Mouse (Mus musculus) heart, postnatal 0 days (tissue): ENCODE measurements at regions not wholly inside any gene's neighbourhood (a gene's known extent, or its start where the extent isn't known, plus 50 kb on each side); places are given as distances from the start of the nearest gene placed in this dataset.

ENCODE experiments used
- ATAC-seq: fragments of 200-750 bp; cut with Nextera tagmentation; 2 replicates; pipeline ENCODE4 v1.8.0; 2017; ENCODE audit warnings: low read depth, moderate number of reproducible peaks, moderate library complexity; ENCODE audit not compliant: insufficient read depth
- DNase-seq: peaks from one replicate; pipeline ENCODE4 v3.0.0-alpha.2; 2016; ENCODE audit warnings: low spot score
- H3K27ac ChIP-seq: fragments of 300-500 bp; sonication (generic); 2 replicates; pipeline ENCODE4 v1.5.1; 2014; ENCODE audit warnings: low read depth, mild to moderate bottlenecking
- H3K27me3 ChIP-seq: fragments of 300-500 bp; sonication (generic); 2 replicates; pipeline ENCODE4 v1.6.1; 2014; ENCODE audit warnings: low read length, mixed read lengths; ENCODE audit not compliant: control insufficient read depth, insufficient read depth
- H3K36me3 ChIP-seq: fragments of 300-500 bp; sonication (generic); replicated peaks from 2 replicates; pipeline ENCODE4 v1.6.1; 2014; ENCODE audit warnings: low read length, mixed read lengths; ENCODE audit not compliant: control insufficient read depth, insufficient read depth
- H3K4me1 ChIP-seq: fragments of 300-500 bp; sonication (generic); 2 replicates; pipeline ENCODE4 v1.6.1; 2014; ENCODE audit warnings: antibody characterized with exemption; ENCODE audit not compliant: control insufficient read depth, insufficient read depth
- H3K4me2 ChIP-seq: fragments of 300-500 bp; sonication (generic); 2 replicates; pipeline ENCODE4 v1.6.1; 2014; ENCODE audit warnings: low read depth, mild to moderate bottlenecking, low read length, moderate library complexity
- H3K4me3 ChIP-seq: fragments of 300-500 bp; sonication (generic); 2 replicates; pipeline ENCODE4 v1.5.1; 2014; ENCODE audit warnings: low read depth, low read length
- H3K9ac ChIP-seq: fragments of 300-500 bp; sonication (generic); replicated peaks from 2 replicates; pipeline ENCODE4 v1.6.1; 2014; ENCODE audit warnings: low read depth, low read length, mixed read lengths
- H3K9me3 ChIP-seq: fragments of 300-500 bp; sonication (generic); replicated peaks from 2 replicates; pipeline ENCODE4 v1.6.1; 2016; ENCODE audit warnings: low read length; ENCODE audit not compliant: control insufficient read depth
- CTCF ChIP-seq: IDR thresholded peaks from 2 replicates; pipeline ENCODE4 v1.5.1; 2016; ENCODE audit warnings: antibody characterized with exemption, control low read depth, low read depth
- EP300 ChIP-seq: IDR thresholded peaks from 2 replicates; pipeline ENCODE4 v1.6.1; 2016; ENCODE audit warnings: antibody characterized with exemption, low read depth
- WGBS: fragments of 180-500 bp; shearing (Covaris S2); extraction: QIAGEN DNeasy Blood & Tissue Kit; methylation state at CpG from one replicate; pipeline ENCODE4 v1.1.7; 2014; 5-methylcytosine and 5-hydroxymethylcytosine counted together

- Histone ChIP-seq H3K36me3 (no peaks in the 10 kb centered on the region), H3K27me3 (no peaks in the 10 kb centered on the region), H3K9me3 (no peaks in the 10 kb centered on the region), H3K4me3 (no peak overlapping the region), H3K4me1 (0 out of 2 replicates have a peak, but pooled peaks cover 2% of the 10 kb centered on the region), H3K4me2 (no peak overlapping the region), H3K9ac (no peak overlapping the region), H3K27ac (no peak overlapping the region)
- DNase-seq (no peak), ATAC-seq (no peak)
- 49% methylated on average over 5 of the region's 5 CpGs for WGBS
- TF ChIP-seq CTCF (peak; percentile 9; the same call in 1 of the 2 replicates), EP300 (no peak)
Observed at GRCm38 (mm10) chr9:116330796-116331195, 155.6 kb upstream of the Tgfbr2 start.

DNA sequence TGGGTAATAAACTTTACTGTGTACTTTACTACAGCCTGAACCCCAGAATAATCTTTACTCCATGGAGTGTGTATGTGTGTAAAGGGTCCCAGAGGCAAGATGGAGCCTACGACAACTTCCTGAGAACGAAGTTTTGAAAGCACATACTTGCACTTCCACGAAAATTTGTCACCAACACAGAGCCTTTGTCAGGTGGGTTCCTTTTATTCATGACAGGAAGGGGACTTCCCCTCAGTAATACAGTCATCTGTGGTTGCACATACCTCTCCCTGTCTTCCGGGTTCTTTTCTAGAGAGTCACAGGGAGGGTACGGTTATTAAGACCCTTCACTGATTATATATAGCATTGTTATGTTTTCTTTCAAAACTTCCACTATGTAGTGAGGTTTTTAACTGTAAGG is 154.0 kb upstream of the Tgfbr2 start:
- Histone ChIP-seq H3K27ac (0 out of 2 replicates have a peak overlapping the region, but pooled peaks have one; percentile 27), H3K36me3 (no peaks in the 10 kb centered on the region), H3K4me3 (no peak overlapping the region), H3K9me3 (no peaks in the 10 kb centered on the region), H3K9ac (no peak overlapping the region), H3K4me1 (peaks cover 16% of the 10 kb centered on the region), H3K27me3 (no peaks in the 10 kb centered on the region), H3K4me2 (no peak overlapping the region)
- ATAC-seq = no peak
- TF ChIP-seq CTCF (no peak), EP300 (no peak)
- no peak for DNase-seq
- WGBS = 63% methylated on average over 5 of the region's 5 CpGs

- TF ChIP-seq EP300 = no peak
- TF ChIP-seq CTCF = no peak
- 28% methylated on average over 3 of the region's 3 CpGs for WGBS
- Histone ChIP-seq H3K4me1 (peaks cover 23% of the 10 kb centered on the region), H3K4me3 (no peak overlapping the region), H3K36me3 (no peaks in the 10 kb centered on the region), H3K4me2 (no peak overlapping the region), H3K9me3 (no peaks in the 10 kb centered on the region), H3K9ac (no peak overlapping the region), H3K27ac (peak overlapping the region; percentile 47), H3K27me3 (no peaks in the 10 kb centered on the region)
- no peak for ATAC-seq
- no peak for DNase-seq
Observed at GRCm38 (mm10) chr9:116328201-116328600, 153.0 kb upstream of the Tgfbr2 start.

DNA sequence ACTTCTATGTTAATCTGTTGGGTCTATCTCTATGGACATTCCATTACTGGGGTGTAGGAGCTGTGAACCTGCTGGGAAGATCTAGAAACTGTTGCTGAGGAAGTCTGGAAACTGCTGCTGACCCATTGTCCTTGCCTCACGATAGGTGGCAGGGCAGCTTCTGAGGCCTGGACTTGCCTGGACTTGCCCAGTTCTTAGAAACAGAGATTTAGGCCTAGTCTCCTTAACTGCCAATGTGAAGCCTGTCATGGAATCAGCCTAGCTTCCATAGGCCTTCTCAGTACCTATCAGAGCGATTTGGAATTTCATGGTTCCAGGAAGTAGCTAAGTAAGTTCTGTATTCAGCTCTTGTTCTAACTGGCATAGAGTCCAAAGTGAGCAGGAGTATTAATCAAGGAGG is 151.9 kb upstream of the Tgfbr2 start:
- WGBS = 98% methylated on average over 2 of the region's 2 CpGs
- DNase-seq (no peak), ATAC-seq (no peak)
- no peaks in the 10 kb centered on the region for H3K9me3 ChIP-seq
- no peak overlapping the region for H3K4me2 ChIP-seq
- no peak overlapping the region for H3K9ac ChIP-seq
- no peak overlapping the region for H3K27ac ChIP-seq
- H3K4me3 ChIP-seq = no peak overlapping the region
- peaks cover 23% of the 10 kb centered on the region for H3K4me1 ChIP-seq
- H3K27me3 ChIP-seq = no peaks in the 10 kb centered on the region
- no peak for TF ChIP-seq EP300
- H3K36me3 ChIP-seq = no peaks in the 10 kb centered on the region

- H3K4me3 ChIP-seq = no peak overlapping the region
- ATAC-seq = peak; percentile 80
- peaks cover 31% of the 10 kb centered on the region for H3K4me1 ChIP-seq
- 39% methylated on average over 4 of the region's 4 CpGs for WGBS
- H3K36me3 ChIP-seq = no peaks in the 10 kb centered on the region
- H3K9ac ChIP-seq = no peak overlapping the region
- H3K27me3 ChIP-seq = no peaks in the 10 kb centered on the region
- TF ChIP-seq CTCF (no peak), EP300 (0 out of 2 replicates have a peak, but pooled peaks have one; percentile 26)
- peak overlapping the region; percentile 60; the same call in 1 of the 2 replicates for H3K27ac ChIP-seq
- no peak overlapping the region for H3K4me2 ChIP-seq
- H3K9me3 ChIP-seq = no peaks in the 10 kb centered on the region
- DNase-seq = peak; percentile 61
Observed at GRCm38 (mm10) chr9:116324971-116325370, 149.8 kb upstream of the Tgfbr2 start.
